In genomic region chr11:44754336-44754735, GRCm38 (mm10) we compare ENCODE assay signal across 23 mouse cellular contexts.
DNase-seq lines count a peak whose midpoint lies in the region; TF ChIP-seq lines count a peak whose summit lies in the region.
"Had no signal": no experiment of that assay in that cellular context is flagged by ENCODE, and none has a peak within 500 bp of the region (broad histone marks: within the 10 kb centered on the region; RNA-seq: fewer than 3 reads in every experiment).

No protein-coding gene starts in this region.

- dilution Hi-C loops in CH12.LX (cut with MboI; ENCODE audit: extremely low pct_ligation_motif_present, extremely low pct_unique_long_range_greater_than_20kb, low sequenced_read_pairs) = no loop called here

- no peak overlapping the region for H3K4me2 ChIP-seq in CH12.LX (ENCODE audit: insufficient read depth, low read depth, poor library complexity, severe bottlenecking)
- H3K4me2 ChIP-seq: embryonic facial prominence, embryonic 13.5 days; embryonic facial prominence, embryonic 15.5 days; forebrain, embryonic 12.5 days had no signal

- intact Hi-C loops in heart, postnatal 36 days (cut with DNase I) = no loop called here

- H3K9ac ChIP-seq in CH12.LX (ENCODE audit: insufficient read depth, low read depth) = no peak overlapping the region
- H3K9ac ChIP-seq: embryonic facial prominence, embryonic 13.5 days; embryonic facial prominence, embryonic 15.5 days; forebrain, embryonic 12.5 days had no signal

- H3K4me1 ChIP-seq in CH12.LX (ENCODE audit: control insufficient read depth in 1 of 2, insufficient read depth in 2 of 2) = peaks cover 8 to 72% of the 10 kb centered on the region in 2 experiments
- H3K4me1 ChIP-seq: embryonic facial prominence, embryonic 13.5 days; embryonic facial prominence, embryonic 15.5 days; forebrain, embryonic 10.5 days; forebrain, embryonic 12.5 days had no signal

- H3K4me3 ChIP-seq in CH12.LX (replicated peaks in 1 of 3; ENCODE audit: low read depth in 2 of 3, low read length in 2 of 3, poor library complexity in 1 of 3) = no peak overlapping the region
- H3K4me3 ChIP-seq: embryonic facial prominence, embryonic 13.5 days; embryonic facial prominence, embryonic 15.5 days; erythroblast, embryonic 14.5 days; forebrain, embryonic 10.5 days; forebrain, embryonic 12.5 days had no signal

- no peak for TF ChIP-seq POLR2A in CH12.LX (IDR thresholded peaks at IDR 0.05; ENCODE audit: low read depth, low read length)

- peaks cover 19% of the 10 kb centered on the region for H3K79me2 ChIP-seq in CH12.LX (replicated peaks; ENCODE audit: control insufficient read depth, extremely low read depth, insufficient read depth, poor library complexity, severe bottlenecking)

- TF ChIP-seq CTCF in CH12.LX (conservative IDR thresholded peaks at IDR 0.05 in 1 of 2, IDR thresholded peaks at IDR 0.05 in 1 of 2; ENCODE audit: low read depth in 2 of 2, low read length in 2 of 2) = no peak

- TF ChIP-seq EP300 in CH12.LX (IDR thresholded peaks at IDR 0.05; ENCODE audit: low read length) = no peak

- H3K27me3 ChIP-seq in CH12.LX (replicated peaks) = no peaks in the 10 kb centered on the region
- H3K27me3 ChIP-seq: embryonic facial prominence, embryonic 15.5 days had no signal

- no peak overlapping the region for H3K27ac ChIP-seq in CH12.LX (ENCODE audit: insufficient read depth, low read depth)
- H3K27ac ChIP-seq: embryonic facial prominence, embryonic 13.5 days; embryonic facial prominence, embryonic 15.5 days; forebrain, embryonic 10.5 days; forebrain, embryonic 12.5 days had no signal

- in situ Hi-C loops in CH12.LX (cut with MboI; ENCODE audit: low pct_ligation_motif_present, low pct_unique_long_range_greater_than_20kb, low sequenced_read_pairs) = no loop called here

- H3K9me3 ChIP-seq in CH12.LX (replicated peaks; ENCODE audit: low read length) = no peaks in the 10 kb centered on the region
- H3K9me3 ChIP-seq: embryonic facial prominence, embryonic 13.5 days; embryonic facial prominence, embryonic 15.5 days; forebrain, embryonic 10.5 days; forebrain, embryonic 12.5 days had no signal

- TF ChIP-seq RAD21 in CH12.LX (IDR thresholded peaks at IDR 0.05; ENCODE audit: low read depth, low read length) = no peak

- peak; percentile 63 for DNase-seq in heart, adult 11 months
- DNase-seq in heart, postnatal 36 days = no peak
- DNase-seq in CH12.LX (ENCODE audit: extremely low read depth) (no peak), ES-CJ7 (ENCODE audit: low read depth, low spot score) (peak; percentile 49), ZHBTc4 (ENCODE audit: low read depth, low spot score) (peak; percentile 61)
- no peak for DNase-seq in cerebellum, postnatal 25 days
- no peak for DNase-seq in adrenal gland, adult 8-10 months
- DNase-seq in kidney, postnatal 14 days = no peak
- DNase-seq: adrenal gland, adult 2 months; adrenal gland, postnatal 14 days; adrenal gland, postnatal 36 days; B cell, adult 2 months; cerebellum, adult 11-12 months; cerebellum, adult 2 months; cerebellum, adult 9-10 months; cerebellum, postnatal 10 days; cerebellum, postnatal 36 days; embryo, embryonic 11 days had no signal

- peaks cover 3 to 54% of the 10 kb centered on the region in 2 experiments for H3K36me3 ChIP-seq in CH12.LX (replicated peaks in 1 of 2; ENCODE audit: control insufficient read depth in 1 of 2, insufficient read depth in 1 of 2, low read length in 1 of 2)
- H3K36me3 ChIP-seq: embryonic facial prominence, embryonic 13.5 days; embryonic facial prominence, embryonic 15.5 days; forebrain, embryonic 10.5 days; forebrain, embryonic 12.5 days had no signal

TF ChIP-seq in CH12.LX, 34 proteins besides CTCF, POLR2A, EP300 and RAD21:
- TF ChIP-seq MEF2A (IDR thresholded peaks at IDR 0.05; ENCODE audit: borderline replicate concordance, low read depth, low read length) = 0 out of 2 replicates have a peak, but pooled peaks have one; percentile 18
- no peak for TF ChIP-seq MXI1 (IDR thresholded peaks at IDR 0.05; ENCODE audit: low read depth, low read length)
TF ChIP-seq in CH12.LX: peak in this region for 1.

Comparison
In these comparisons a context has a peak if more than half of its experiments do, and no peak if none do; other contexts are left out.
1. DNase-seq: peak in heart, adult 11 months (single experiment), ES-CJ7 (single experiment) and ZHBTc4 (single experiment); none in heart, postnatal 36 days (0 of 2), CH12.LX (single experiment), cerebellum, postnatal 25 days (0 of 2), adrenal gland, adult 8-10 months (single experiment) and kidney, postnatal 14 days (single experiment).